Mouse (Mus musculus) brain, embryonic 14.5 days (tissue): ENCODE results near the gene Nt5dc2.
A peak's percentile ranks its signal among the peaks of the same experiment; 100 is the strongest.

Experiments used
- CTCF ChIP-seq: fragments of 200-500 bp; IDR thresholded peaks from 2 replicates; pipeline ENCODE4 v1.5.1; 2012; ENCODE audit warnings: inconsistent platforms, mild to moderate bottlenecking, moderate library complexity, borderline replicate concordance; ENCODE audit not compliant: insufficient read depth, insufficient read length; ENCODE audit errors: extremely low read depth
- POLR2A ChIP-seq: fragments of 200-500 bp; IDR thresholded peaks from 2 replicates; pipeline ENCODE4 v1.6.1; 2012; ENCODE audit warnings: mild to moderate bottlenecking, inconsistent platforms, borderline replicate concordance; ENCODE audit not compliant: poor library complexity, insufficient read depth, insufficient read length, severe bottlenecking; ENCODE audit errors: extremely low read depth

GRCm38 (mm10) chr14:31130236-31131220 is at the start of gene Nt5dc2:
- TF ChIP-seq CTCF = peak; percentile 19; the same call in 1 of the 2 replicates
- TF ChIP-seq POLR2A = peak; percentile 94
